In genomic region chr15:27325847-27326548, GRCm38 (mm10) we compare ENCODE assay signal across 8 mouse cellular contexts.
A peak's percentile ranks its signal among the peaks of the same experiment; 100 is the strongest.
DNase-seq lines count a peak whose midpoint lies in the region; ATAC-seq lines count a peak whose summit lies in the region.

No protein-coding gene starts in this region.

- WGBS in embryonic facial prominence, embryonic 11.5 days = 24% methylated on average over 15 of the region's 15 CpGs
- WGBS in limb, embryonic 12.5 days = 33% methylated on average over 15 of the region's 15 CpGs
- whole genome bisulfite sequencing in midbrain, embryonic 16.5 days = 19% methylated on average over 15 of the region's 15 CpGs

- H3K27me3 ChIP-seq in embryonic facial prominence, embryonic 11.5 days (ENCODE audit: control insufficient read depth, insufficient read depth, low read length) = no peaks in the 10 kb centered on the region
- H3K27me3 ChIP-seq in limb, embryonic 12.5 days = peaks cover 6% of the 10 kb centered on the region; the same call in 1 of the 2 replicates
- no peaks in the 10 kb centered on the region for H3K27me3 ChIP-seq in midbrain, embryonic 16.5 days (ENCODE audit: control insufficient read depth, insufficient read depth, low read depth, low read length)

- H3K4me3 ChIP-seq in embryonic facial prominence, embryonic 11.5 days (ENCODE audit: low read depth, low read length) = no peak overlapping the region
- H3K4me3 ChIP-seq in limb, embryonic 12.5 days (replicated peaks) = no peak overlapping the region
- H3K4me3 ChIP-seq in midbrain, embryonic 16.5 days (ENCODE audit: low read depth, low read length) = no peak overlapping the region

- no peak overlapping the region for H3K9ac ChIP-seq in embryonic facial prominence, embryonic 11.5 days (replicated peaks; ENCODE audit: low read length)
- no peak overlapping the region for H3K9ac ChIP-seq in limb, embryonic 12.5 days (replicated peaks)
- H3K9ac ChIP-seq in midbrain, embryonic 16.5 days (ENCODE audit: low read depth, low read length) = no peak overlapping the region

- no peaks in the 10 kb centered on the region for H3K36me3 ChIP-seq in embryonic facial prominence, embryonic 11.5 days (replicated peaks; ENCODE audit: control insufficient read depth, insufficient read depth, low read depth, low read length)
- no peaks in the 10 kb centered on the region for H3K36me3 ChIP-seq in limb, embryonic 12.5 days
- H3K36me3 ChIP-seq in midbrain, embryonic 16.5 days (ENCODE audit: control insufficient read depth, insufficient read depth, low read length) = no peaks in the 10 kb centered on the region

- DNase-seq in 416B (ENCODE audit: low read depth) = peak; percentile 72
- peak; percentile 70 for DNase-seq in adrenal gland, postnatal 10 days
- DNase-seq in embryonic facial prominence, embryonic 11.5 days (ENCODE audit: low spot score) = peak; percentile 80
- DNase-seq in heart, adult 18-20 months = peak; percentile 71 to 83
- DNase-seq in kidney, adult 8-10 months = peak; percentile 44 to 63
- peak; percentile 39 to 45 for DNase-seq in spleen, postnatal 36 days (ENCODE audit: low spot score in 2 of 2)

- no peak overlapping the region for H3K4me2 ChIP-seq in embryonic facial prominence, embryonic 11.5 days (ENCODE audit: low read depth, low read length)
- no peak overlapping the region for H3K4me2 ChIP-seq in limb, embryonic 12.5 days
- peak overlapping the region; percentile 32 for H3K4me2 ChIP-seq in midbrain, embryonic 16.5 days (ENCODE audit: low read length)

- H3K4me1 ChIP-seq in embryonic facial prominence, embryonic 11.5 days (ENCODE audit: control insufficient read depth, insufficient read depth, low read length) = no peaks in the 10 kb centered on the region
- no peaks in the 10 kb centered on the region for H3K4me1 ChIP-seq in limb, embryonic 12.5 days (replicated peaks)
- H3K4me1 ChIP-seq in midbrain, embryonic 16.5 days (ENCODE audit: control insufficient read depth, insufficient read depth, low read length) = peaks cover 2% of the 10 kb centered on the region; the same call in 1 of the 2 replicates

- ATAC-seq in embryonic facial prominence, embryonic 11.5 days (replicated peaks; ENCODE audit: insufficient number of reproducible peaks, low FRiP score, low TSS enrichment, low read depth) = peak; percentile 82
- peak; percentile 31; the same call in 1 of the 2 replicates for ATAC-seq in limb, embryonic 12.5 days (ENCODE audit: insufficient number of reproducible peaks, insufficient read depth, low FRiP score, low TSS enrichment, low read depth)
- ATAC-seq in midbrain, embryonic 16.5 days = peak; percentile 94

- H3K27ac ChIP-seq in embryonic facial prominence, embryonic 11.5 days (replicated peaks; ENCODE audit: low read depth, low read length) = no peak overlapping the region
- no peak overlapping the region for H3K27ac ChIP-seq in limb, embryonic 12.5 days
- H3K27ac ChIP-seq in midbrain, embryonic 16.5 days (ENCODE audit: low read length) = no peak overlapping the region

- H3K9me3 ChIP-seq in embryonic facial prominence, embryonic 11.5 days (replicated peaks; ENCODE audit: control insufficient read depth, low read length) = no peaks in the 10 kb centered on the region
- H3K9me3 ChIP-seq in limb, embryonic 12.5 days = no peaks in the 10 kb centered on the region
- H3K9me3 ChIP-seq in midbrain, embryonic 16.5 days (replicated peaks; ENCODE audit: control insufficient read depth, low read length, poor library complexity, severe bottlenecking) = no peaks in the 10 kb centered on the region

Comparison
In these comparisons a context has a peak if more than half of its experiments do, and no peak if none do; other contexts are left out.
1. ATAC-seq: peak in every context shown above with its lines; median percentile 94 in midbrain, embryonic 16.5 days; 82 in embryonic facial prominence, embryonic 11.5 days; 31 in limb, embryonic 12.5 days.